Mouse (Mus musculus): ENCODE data around the gene 1700023F06Rik. TPM values are rescaled to one million over a fixed set of nuclear protein-coding genes. Genes with fewer than 3 reads are reported as not detected.
"Not testable (repeated sequence)": the region's sequence is repeated elsewhere in the genome, so short reads cannot be mapped to it uniquely, and the experiment has no call there.

1700023F06Rik gene
- total RNA-seq, 1 experiment: not detected

- no peaks in the 10 kb centered on the region for H3K36me3 ChIP-seq (ENCODE audit: control insufficient read depth, insufficient read depth, low read length, poor library complexity, severe bottlenecking)
- no peak for DNase-seq (ENCODE audit: low read depth, low spot score)
- H3K9me3 ChIP-seq (ENCODE audit: control insufficient read depth, insufficient read depth, low read depth, low read length): no peaks in the 10 kb centered on the region
- H3K9ac ChIP-seq (ENCODE audit: insufficient read depth, low read depth, low read length, poor library complexity, severe bottlenecking): no peak overlapping the region
- no peak overlapping the region for H3K4me3 ChIP-seq (ENCODE audit: insufficient read depth in 1 of 2, low read depth in 1 of 2, low read length in 2 of 2, poor library complexity in 1 of 2, severe bottlenecking in 1 of 2)
- in situ Hi-C loops (cut with MboI; ENCODE audit: low sequenced_read_pairs in 2 of 2, unreplicated experiment in 2 of 2): no loop called here
- H3K4me1 ChIP-seq (ENCODE audit: control insufficient read depth in 2 of 2, insufficient read depth in 2 of 2, low read length in 2 of 2, poor library complexity in 1 of 2): peaks cover 2 to 18% of the 10 kb centered on the region in 2 experiments; a peak in 2 of 4 replicates
- TF ChIP-seq ZNF384 (IDR thresholded peaks at IDR 0.05; ENCODE audit: low read depth, low read length): no peak
- no peak for TF ChIP-seq HCFC1 (IDR thresholded peaks at IDR 0.05; ENCODE audit: borderline replicate concordance, insufficient read depth, low read length)
- no peak for TF ChIP-seq MAFK (IDR thresholded peaks at IDR 0.05; ENCODE audit: insufficient read depth, low read depth, low read length)
- TF ChIP-seq CHD2 (IDR thresholded peaks at IDR 0.05; ENCODE audit: low read depth, low read length): no peak
- no peak for TF ChIP-seq ZC3H11A (IDR thresholded peaks at IDR 0.05; ENCODE audit: borderline replicate concordance, low read depth, low read length)
- H3K27ac ChIP-seq (ENCODE audit: insufficient read depth, low read depth, low read length, poor library complexity, severe bottlenecking): no peak overlapping the region
Observed at GRCm38 (mm10) chr11:103223444-103223843, 15.1 kb upstream of the 1700023F06Rik start.

- in situ Hi-C loops (cut with MboI; ENCODE audit: low sequenced_read_pairs in 2 of 2, unreplicated experiment in 2 of 2); H3K9ac ChIP-seq (ENCODE audit: insufficient read depth, low read depth, low read length, poor library complexity, severe bottlenecking); H3K27ac ChIP-seq (ENCODE audit: insufficient read depth, low read depth, low read length, poor library complexity, severe bottlenecking); H3K9me3 ChIP-seq (ENCODE audit: control insufficient read depth, insufficient read depth, low read depth, low read length); H3K36me3 ChIP-seq (ENCODE audit: control insufficient read depth, insufficient read depth, low read length, poor library complexity, severe bottlenecking); H3K4me3 ChIP-seq (ENCODE audit: insufficient read depth in 1 of 2, low read depth in 1 of 2, low read length in 2 of 2, poor library complexity in 1 of 2, severe bottlenecking in 1 of 2); DNase-seq (ENCODE audit: low read depth, low spot score): not testable (repeated sequence)
- H3K4me1 ChIP-seq (ENCODE audit: control insufficient read depth in 2 of 2, insufficient read depth in 2 of 2, low read length in 2 of 2, poor library complexity in 1 of 2): peaks cover 2 to 20% of the 10 kb centered on the region in 2 experiments; a peak in 2 of 4 replicates
Observed at GRCm38 (mm10) chr11:103222718-103223117, 14.4 kb upstream of the 1700023F06Rik start.

GRCm38 (mm10) chr11:103221437-103221836 is 13.1 kb upstream of the 1700023F06Rik start:
- Histone ChIP-seq H3K9ac (ENCODE audit: insufficient read depth, low read depth, low read length, poor library complexity, severe bottlenecking) (no peak overlapping the region), H3K4me1 (ENCODE audit: control insufficient read depth in 2 of 2, insufficient read depth in 2 of 2, low read length in 2 of 2, poor library complexity in 1 of 2) (peaks cover 2 to 20% of the 10 kb centered on the region in 2 experiments; a peak in 2 of 4 replicates), H3K4me3 (ENCODE audit: insufficient read depth in 1 of 2, low read depth in 1 of 2, low read length in 2 of 2, poor library complexity in 1 of 2, severe bottlenecking in 1 of 2) (no peak overlapping the region), H3K9me3 (ENCODE audit: control insufficient read depth, insufficient read depth, low read depth, low read length) (no peaks in the 10 kb centered on the region), H3K27ac (ENCODE audit: insufficient read depth, low read depth, low read length, poor library complexity, severe bottlenecking) (no peak overlapping the region), H3K36me3 (ENCODE audit: control insufficient read depth, insufficient read depth, low read length, poor library complexity, severe bottlenecking) (no peaks in the 10 kb centered on the region)
- TF ChIP-seq ZNF384 (IDR thresholded peaks at IDR 0.05; ENCODE audit: low read depth, low read length) (no peak), CHD2 (IDR thresholded peaks at IDR 0.05; ENCODE audit: low read depth, low read length) (no peak), HCFC1 (IDR thresholded peaks at IDR 0.05; ENCODE audit: borderline replicate concordance, insufficient read depth, low read length) (no peak), MAFK (IDR thresholded peaks at IDR 0.05; ENCODE audit: insufficient read depth, low read depth, low read length) (no peak), ZC3H11A (IDR thresholded peaks at IDR 0.05; ENCODE audit: borderline replicate concordance, low read depth, low read length) (no peak)
- no peak for DNase-seq (ENCODE audit: low read depth, low spot score)
- in situ Hi-C loops (cut with MboI; ENCODE audit: low sequenced_read_pairs in 2 of 2, unreplicated experiment in 2 of 2): no loop called here

GRCm38 (mm10) chr11:103219995-103220394 is 11.6 kb upstream of the 1700023F06Rik start:
- in situ Hi-C loops (cut with MboI; ENCODE audit: low sequenced_read_pairs in 2 of 2, unreplicated experiment in 2 of 2): no loop called here
- Histone ChIP-seq H3K9ac (ENCODE audit: insufficient read depth, low read depth, low read length, poor library complexity, severe bottlenecking) (no peak overlapping the region), H3K4me1 (ENCODE audit: control insufficient read depth in 2 of 2, insufficient read depth in 2 of 2, low read length in 2 of 2, poor library complexity in 1 of 2) (peaks cover 2 to 13% of the 10 kb centered on the region in 2 experiments; a peak in 2 of 4 replicates), H3K36me3 (ENCODE audit: control insufficient read depth, insufficient read depth, low read length, poor library complexity, severe bottlenecking) (no peaks in the 10 kb centered on the region), H3K4me3 (ENCODE audit: insufficient read depth in 1 of 2, low read depth in 1 of 2, low read length in 2 of 2, poor library complexity in 1 of 2, severe bottlenecking in 1 of 2) (no peak overlapping the region), H3K27ac (ENCODE audit: insufficient read depth, low read depth, low read length, poor library complexity, severe bottlenecking) (no peak overlapping the region), H3K9me3 (ENCODE audit: control insufficient read depth, insufficient read depth, low read depth, low read length) (no peaks in the 10 kb centered on the region)
- no peak for DNase-seq (ENCODE audit: low read depth, low spot score)
- TF ChIP-seq ZC3H11A (IDR thresholded peaks at IDR 0.05; ENCODE audit: borderline replicate concordance, low read depth, low read length) (no peak), MAFK (IDR thresholded peaks at IDR 0.05; ENCODE audit: insufficient read depth, low read depth, low read length) (no peak), CHD2 (IDR thresholded peaks at IDR 0.05; ENCODE audit: low read depth, low read length) (no peak), HCFC1 (IDR thresholded peaks at IDR 0.05; ENCODE audit: borderline replicate concordance, insufficient read depth, low read length) (no peak), ZNF384 (IDR thresholded peaks at IDR 0.05; ENCODE audit: low read depth, low read length) (no peak)

- no peaks in the 10 kb centered on the region for H3K9me3 ChIP-seq (ENCODE audit: control insufficient read depth, insufficient read depth, low read depth, low read length)
- no peak overlapping the region for H3K27ac ChIP-seq (ENCODE audit: insufficient read depth, low read depth, low read length, poor library complexity, severe bottlenecking)
- no peak overlapping the region for H3K9ac ChIP-seq (ENCODE audit: insufficient read depth, low read depth, low read length, poor library complexity, severe bottlenecking)
- in situ Hi-C loops (cut with MboI; ENCODE audit: low sequenced_read_pairs in 2 of 2, unreplicated experiment in 2 of 2): no loop called here
- H3K4me3 ChIP-seq (ENCODE audit: insufficient read depth in 1 of 2, low read depth in 1 of 2, low read length in 2 of 2, poor library complexity in 1 of 2, severe bottlenecking in 1 of 2): no peak overlapping the region
- peaks cover 2 to 9% of the 10 kb centered on the region in 2 experiments; a peak in 1 of 4 replicates for H3K4me1 ChIP-seq (ENCODE audit: control insufficient read depth in 2 of 2, insufficient read depth in 2 of 2, low read length in 2 of 2, poor library complexity in 1 of 2)
- no peaks in the 10 kb centered on the region for H3K36me3 ChIP-seq (ENCODE audit: control insufficient read depth, insufficient read depth, low read length, poor library complexity, severe bottlenecking)
- TF ChIP-seq HCFC1 (IDR thresholded peaks at IDR 0.05; ENCODE audit: borderline replicate concordance, insufficient read depth, low read length): no peak
- TF ChIP-seq CHD2 (IDR thresholded peaks at IDR 0.05; ENCODE audit: low read depth, low read length): no peak
- no peak for TF ChIP-seq ZC3H11A (IDR thresholded peaks at IDR 0.05; ENCODE audit: borderline replicate concordance, low read depth, low read length)
- no peak for TF ChIP-seq ZNF384 (IDR thresholded peaks at IDR 0.05; ENCODE audit: low read depth, low read length)
- no peak for TF ChIP-seq MAFK (IDR thresholded peaks at IDR 0.05; ENCODE audit: insufficient read depth, low read depth, low read length)
- no peak for DNase-seq (ENCODE audit: low read depth, low spot score)
Observed at GRCm38 (mm10) chr11:103219259-103219658, 10.9 kb upstream of the 1700023F06Rik start.

All from ES-E14 (cell line).